Mouse (Mus musculus) layer of hippocampus, adult 8-10 months (tissue): ENCODE data around the gene Gm49776. TPM values are rescaled to one million over a fixed set of nuclear protein-coding genes. Genes with fewer than 3 reads are reported as not detected.
"Not testable (repeated sequence)": the region's sequence is repeated elsewhere in the genome, so short reads cannot be mapped to it uniquely, and the experiment has no call there.

Experiments
- DNase-seq, 2 experiments: peaks; one replicate each; pipeline ENCODE4 v3.0.0; 2022; ENCODE audit warnings: low spot score in 2 of 2
- total RNA-seq, 4 experiments: library from RNA; stranded (reverse); gene quantifications; 2 replicates each; pipeline ENCODE4 v1.2.4; 2022

The Gm49776 gene
- not detected for total RNA-seq

- no peak for DNase-seq
Observed at GRCm38 (mm10) chr16:18258221-18258620, at the start of gene Gm49776. Gene Gm49776, minus strand, starts transcription at chr16:18258321.

GRCm38 (mm10) chr16:18289614-18290013 lies 31.5 kb upstream of the Gm49776 start:
- DNase-seq, result not testable (repeated sequence)

- peak; percentile 96 to 98 for DNase-seq
Observed at GRCm38 (mm10) chr16:18289067-18289588, 31.0 kb upstream of the Gm49776 start, which contains the start of gene Dgcr8. Gene Dgcr8, minus strand, starts transcription at chr16:18289246.

GRCm38 (mm10) chr16:18288581-18289061 lies 30.5 kb upstream of the Gm49776 start:
- peak; percentile 35 to 37 for DNase-seq

- no peak for DNase-seq
Observed at GRCm38 (mm10) chr16:18288166-18288565, 30.0 kb upstream of the Gm49776 start.

GRCm38 (mm10) chr16:18275166-18275565 lies 17.0 kb upstream of the Gm49776 start:
- no peak for DNase-seq

GRCm38 (mm10) chr16:18268182-18268581 lies 10.1 kb upstream of the Gm49776 start:
- DNase-seq, result no peak

- no peak for DNase-seq
Observed at GRCm38 (mm10) chr16:18265024-18265423, 6.9 kb upstream of the Gm49776 start.

- no peak for DNase-seq
Observed at GRCm38 (mm10) chr16:18253866-18254265, 4.3 kb downstream of the Gm49776 start.

GRCm38 (mm10) chr16:18252736-18253135 lies 5.4 kb downstream of the Gm49776 start:
- no peak for DNase-seq

- DNase-seq, result no peak
Observed at GRCm38 (mm10) chr16:18250828-18251790, 7.0 kb downstream of the Gm49776 start.

GRCm38 (mm10) chr16:18250231-18250630 lies 7.9 kb downstream of the Gm49776 start:
- no peak for DNase-seq

- DNase-seq, result no peak
Observed at GRCm38 (mm10) chr16:18249364-18249967, 8.7 kb downstream of the Gm49776 start.

GRCm38 (mm10) chr16:18248433-18249363 lies 9.4 kb downstream of the Gm49776 start, which contains the start of the genes Trmt2a and Ranbp1:
Gene Trmt2a, plus strand, starts transcription at chr16:18248679.
Gene Ranbp1, minus strand, starts transcription at chr16:18248732.
- DNase-seq, result peak; percentile 98

GRCm38 (mm10) chr16:18247521-18248399 lies 10.4 kb downstream of the Gm49776 start:
- DNase-seq, result no peak

- no peak for DNase-seq
Observed at GRCm38 (mm10) chr16:18241581-18241980, 16.5 kb downstream of the Gm49776 start.

GRCm38 (mm10) chr16:18236676-18237501 lies 21.2 kb downstream of the Gm49776 start:
- DNase-seq, result no peak

- DNase-seq, result peak; percentile 67 to 69
Observed at GRCm38 (mm10) chr16:18235389-18236065, 22.6 kb downstream of the Gm49776 start.
